Mouse (Mus musculus) lung, adult 2 months (tissue): ENCODE measurements around the gene Mogat1.

ENCODE experiments used
- CTCF ChIP-seq: fragments of 200-500 bp; IDR thresholded peaks from 2 replicates; pipeline ENCODE4 v1.5.1; 2011; ENCODE audit warnings: mild to moderate bottlenecking, low read length, control low read depth; ENCODE audit not compliant: insufficient read depth
- POLR2A ChIP-seq: fragments of 200-500 bp; IDR thresholded peaks from 2 replicates; pipeline ENCODE4 v1.6.1; 2011; ENCODE audit warnings: low read depth, mild to moderate bottlenecking, control low read depth, low read length, borderline replicate concordance; ENCODE audit errors: extremely low read depth

DNA sequence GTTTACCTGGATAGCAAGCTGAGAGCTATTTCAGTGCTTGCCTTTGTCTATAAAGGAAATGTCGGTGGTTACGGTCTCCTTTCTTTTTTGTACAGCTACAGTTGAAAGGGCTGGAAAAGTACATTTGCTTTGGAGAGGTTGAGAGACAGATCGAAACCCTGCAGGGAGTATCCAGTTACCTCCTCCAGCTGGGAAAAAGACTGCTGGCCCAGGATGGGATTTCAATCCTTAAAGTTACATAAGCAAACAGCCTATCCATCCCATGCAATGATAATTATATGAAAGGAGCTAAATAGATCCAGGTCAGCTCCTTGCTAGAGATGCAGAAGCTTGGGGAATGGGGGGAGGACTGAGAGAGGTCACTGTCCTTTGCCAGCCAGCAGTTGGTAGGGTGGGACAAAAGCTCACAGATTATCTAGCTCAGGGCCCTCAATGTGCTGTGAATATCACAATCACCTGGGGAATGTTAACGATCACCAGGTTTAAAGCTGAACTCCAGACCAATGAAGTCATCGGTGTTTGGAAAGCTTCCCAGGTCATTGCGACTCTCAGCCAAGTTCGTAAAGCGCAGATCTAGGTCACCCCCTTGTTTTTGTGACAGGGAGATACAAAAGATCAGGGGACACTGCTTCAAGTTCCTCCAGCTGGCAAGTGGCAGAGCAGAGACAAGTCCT is 57.2 kb downstream of the Mogat1 start:
- TF ChIP-seq CTCF (no peak), POLR2A (no peak)
